Mouse (Mus musculus) liver, postnatal 0 days (tissue): Measurements from ENCODE around the gene Cacna1i. TPM values are rescaled to one million over a fixed set of nuclear protein-coding genes. Genes with fewer than 3 reads are reported as not detected.

Experiments
- ATAC-seq: fragments of 200-750 bp; cut with Nextera tagmentation; 2 replicates; pipeline ENCODE4 v1.8.0; 2017; ENCODE audit warnings: mild to moderate bottlenecking, moderate library complexity
- DNase-seq: peaks from one replicate; pipeline ENCODE4 v3.0.0-alpha.2; 2016
- H3K27ac ChIP-seq: fragments of 300-500 bp; sonication (generic); 2 replicates; pipeline ENCODE4 v1.5.1; 2014; ENCODE audit warnings: antibody characterized with exemption, moderate library complexity, mild to moderate bottlenecking, low read depth
- H3K27me3 ChIP-seq: fragments of 300-500 bp; sonication (generic); 2 replicates; pipeline ENCODE4 v1.6.1; 2014; ENCODE audit warnings: low read length, control low read depth, mixed read lengths; ENCODE audit not compliant: insufficient read depth
- H3K36me3 ChIP-seq: fragments of 300-500 bp; sonication (generic); replicated peaks from 2 replicates; pipeline ENCODE4 v1.6.1; 2014; ENCODE audit warnings: mild to moderate bottlenecking, control low read depth, low read length, moderate library complexity, mixed read lengths; ENCODE audit not compliant: insufficient read depth
- H3K4me1 ChIP-seq: fragments of 300-500 bp; sonication (generic); 2 replicates; pipeline ENCODE4 v1.6.1; 2014; ENCODE audit warnings: antibody characterized with exemption, mild to moderate bottlenecking, control low read depth; ENCODE audit not compliant: insufficient read depth
- H3K4me2 ChIP-seq: fragments of 300-500 bp; sonication (generic); 2 replicates; pipeline ENCODE4 v1.6.1; 2014; ENCODE audit warnings: low read depth, mild to moderate bottlenecking, low read length, moderate library complexity, mixed read lengths
- H3K4me3 ChIP-seq: fragments of 300-500 bp; sonication (generic); 2 replicates; pipeline ENCODE4 v1.5.1; 2014; ENCODE audit warnings: low read depth, low read length
- H3K9ac ChIP-seq: fragments of 300-500 bp; sonication (generic); replicated peaks from 2 replicates; pipeline ENCODE4 v1.6.1; 2014; ENCODE audit warnings: mild to moderate bottlenecking, moderate library complexity
- H3K9me3 ChIP-seq: fragments of 300-500 bp; sonication (generic); 2 replicates; pipeline ENCODE4 v1.6.1; 2016; ENCODE audit warnings: mild to moderate bottlenecking, control low read depth, low read length, mixed read lengths
- CTCF ChIP-seq: sonication (generic); IDR thresholded peaks from 2 replicates; pipeline ENCODE4 v1.5.1; 2016; ENCODE audit warnings: antibody characterized with exemption, low read depth
- EP300 ChIP-seq: IDR thresholded peaks from 2 replicates; pipeline ENCODE4 v1.6.1; 2016; ENCODE audit warnings: antibody characterized with exemption, low read depth, mild to moderate bottlenecking
- WGBS: fragments of 180-500 bp; shearing (Covaris S2); extraction: QIAGEN DNeasy Blood & Tissue Kit; methylation state at CpG from one replicate; pipeline ENCODE4 v1.1.7; 2014; ENCODE audit not compliant: insufficient replicate concordance; 5-methylcytosine and 5-hydroxymethylcytosine counted together
- polyA plus RNA-seq: library from polyadenylated mRNA; unstranded; fragments of >200 nt; fragmentation: Nextera tagmentation; extraction: Ambion mirVana; gene quantifications from 2 replicates; pipeline ENCODE4 v1.2.1, GENCODE M21; 2015

Cacna1i gene
- polyA plus RNA-seq, 1 experiment from 2014 or later: not detected

DNA sequence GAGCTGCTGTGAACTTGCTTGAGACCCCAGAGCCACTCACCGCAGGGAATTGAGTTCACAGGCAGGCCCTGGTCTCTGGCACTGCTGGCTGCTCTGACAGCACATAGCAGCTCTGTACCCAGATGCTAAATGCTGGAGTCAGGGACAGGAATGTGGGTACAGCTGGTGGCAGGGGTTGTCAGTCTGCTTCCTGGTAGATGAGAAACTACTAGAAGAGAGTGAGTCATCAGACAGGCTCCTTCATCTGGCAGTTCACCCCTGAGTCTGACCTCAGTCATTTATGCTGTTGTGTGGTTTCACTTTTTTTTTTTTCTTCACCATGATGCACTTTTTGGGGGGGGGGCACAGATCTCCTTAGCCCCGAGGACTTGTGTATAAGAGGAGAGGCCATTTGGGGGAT lies 32.3 kb downstream of the Cacna1i start:
- DNase-seq: no peak
- TF ChIP-seq EP300 (no peak), CTCF (no peak)

GRCm38 (mm10) chr15:80319921-80320320 lies 32.9 kb downstream of the Cacna1i start:
- DNase-seq: peak; percentile 34
- peak; percentile 31; the same call in 1 of the 2 replicates for ATAC-seq
- no peaks in the 10 kb centered on the region for H3K36me3 ChIP-seq
- no peak overlapping the region for H3K9ac ChIP-seq
- H3K27ac ChIP-seq: no peak overlapping the region
- H3K27me3 ChIP-seq: no peaks in the 10 kb centered on the region
- no peaks in the 10 kb centered on the region for H3K9me3 ChIP-seq
- H3K4me3 ChIP-seq: no peak overlapping the region
- peak overlapping the region; percentile 32; the same call in 1 of the 2 replicates for H3K4me2 ChIP-seq
- WGBS: 72% methylated on average over 6 of the region's 6 CpGs
- no peaks in the 10 kb centered on the region for H3K4me1 ChIP-seq
- TF ChIP-seq EP300 (no peak), CTCF (no peak)

More for the DNA sequence above, 32.3 kb downstream of the Cacna1i start:
- Histone ChIP-seq H3K9me3 (no peaks in the 10 kb centered on the region), H3K36me3 (no peaks in the 10 kb centered on the region), H3K27me3 (no peaks in the 10 kb centered on the region), H3K4me3 (no peak overlapping the region), H3K27ac (no peak overlapping the region), H3K4me2 (no peak overlapping the region; the same call in 1 of the 2 replicates), H3K4me1 (no peaks in the 10 kb centered on the region), H3K9ac (no peak overlapping the region)
- no peak for ATAC-seq
- 38% methylated on average over 2 of the region's 2 CpGs for WGBS

- no peak for ATAC-seq
- no peaks in the 10 kb centered on the region for H3K9me3 ChIP-seq
Observed at GRCm38 (mm10) chr15:80325207-80325606, 38.2 kb downstream of the Cacna1i start.

DNA sequence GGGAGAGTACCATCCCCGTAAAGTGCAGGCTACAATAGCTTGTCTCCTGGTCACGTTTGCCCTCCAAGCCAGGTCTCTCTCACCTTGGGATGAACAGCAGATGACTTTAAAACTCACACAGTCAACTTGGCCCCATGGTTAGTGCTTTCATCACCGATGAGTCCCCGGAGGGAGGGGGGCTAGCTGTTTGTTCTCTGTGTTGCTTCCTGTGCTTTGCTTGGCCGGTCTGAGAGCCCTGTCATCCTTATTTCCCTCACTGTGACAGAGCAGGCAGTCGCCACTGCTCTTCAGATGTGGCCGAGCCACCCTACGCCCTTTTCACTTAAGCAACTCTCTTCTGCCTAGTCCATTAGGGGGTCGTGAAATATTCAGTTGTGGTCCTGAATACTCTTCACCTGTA lies 38.7 kb downstream of the Cacna1i start:
- H3K27me3 ChIP-seq: no peaks in the 10 kb centered on the region
- no peak overlapping the region for H3K4me2 ChIP-seq
- no peaks in the 10 kb centered on the region for H3K36me3 ChIP-seq
- H3K27ac ChIP-seq: no peak overlapping the region
- DNase-seq (no peak), ATAC-seq (no peak)
- H3K4me3 ChIP-seq: no peak overlapping the region
- H3K9ac ChIP-seq: no peak overlapping the region
- 51% methylated on average over 9 of the region's 9 CpGs for WGBS
- H3K9me3 ChIP-seq: no peaks in the 10 kb centered on the region
- no peak for TF ChIP-seq EP300
- no peaks in the 10 kb centered on the region for H3K4me1 ChIP-seq

More at GRCm38 (mm10) chr15:80325207-80325606, 38.2 kb downstream of the Cacna1i start:
- no peak for DNase-seq
- no peak overlapping the region for H3K4me2 ChIP-seq
- H3K36me3 ChIP-seq: no peaks in the 10 kb centered on the region
- 59% methylated on average over 2 of the region's 2 CpGs for WGBS
- H3K4me3 ChIP-seq: no peak overlapping the region
- H3K27me3 ChIP-seq: no peaks in the 10 kb centered on the region
- no peaks in the 10 kb centered on the region for H3K4me1 ChIP-seq
- no peak overlapping the region for H3K27ac ChIP-seq
- H3K9ac ChIP-seq: no peak overlapping the region
- no peak for TF ChIP-seq CTCF
- TF ChIP-seq EP300: no peak

GRCm38 (mm10) chr15:80326947-80327346 lies 39.9 kb downstream of the Cacna1i start:
- no peaks in the 10 kb centered on the region for H3K27me3 ChIP-seq
- 61% methylated on average over 4 of the region's 4 CpGs for WGBS
- DNase-seq (no peak), ATAC-seq (no peak)
- no peaks in the 10 kb centered on the region for H3K36me3 ChIP-seq
- no peaks in the 10 kb centered on the region for H3K4me1 ChIP-seq
- H3K9me3 ChIP-seq: no peaks in the 10 kb centered on the region
- no peak overlapping the region for H3K9ac ChIP-seq
- no peak for TF ChIP-seq CTCF
- no peak for TF ChIP-seq EP300
- H3K27ac ChIP-seq: no peak overlapping the region
- no peak overlapping the region for H3K4me3 ChIP-seq
- no peak overlapping the region for H3K4me2 ChIP-seq

- ATAC-seq: no peak
- WGBS: 74% methylated on average over 13 of the region's 13 CpGs
- TF ChIP-seq CTCF (no peak), EP300 (no peak)
- no peak overlapping the region for H3K9ac ChIP-seq
- DNase-seq: no peak
- no peak overlapping the region for H3K4me2 ChIP-seq
- H3K27me3 ChIP-seq: no peaks in the 10 kb centered on the region
- no peaks in the 10 kb centered on the region for H3K36me3 ChIP-seq
- H3K4me1 ChIP-seq: no peaks in the 10 kb centered on the region
- H3K4me3 ChIP-seq: no peak overlapping the region
- no peak overlapping the region for H3K27ac ChIP-seq
- H3K9me3 ChIP-seq: no peaks in the 10 kb centered on the region
Observed at GRCm38 (mm10) chr15:80327743-80328540, 40.9 kb downstream of the Cacna1i start.
